Mouse (Mus musculus): ENCODE measurements at regions not wholly inside any gene's neighbourhood (a gene's known extent, or its start where the extent isn't known, plus 50 kb on each side); places are given as distances from the start of the nearest gene placed in this dataset.

DNA sequence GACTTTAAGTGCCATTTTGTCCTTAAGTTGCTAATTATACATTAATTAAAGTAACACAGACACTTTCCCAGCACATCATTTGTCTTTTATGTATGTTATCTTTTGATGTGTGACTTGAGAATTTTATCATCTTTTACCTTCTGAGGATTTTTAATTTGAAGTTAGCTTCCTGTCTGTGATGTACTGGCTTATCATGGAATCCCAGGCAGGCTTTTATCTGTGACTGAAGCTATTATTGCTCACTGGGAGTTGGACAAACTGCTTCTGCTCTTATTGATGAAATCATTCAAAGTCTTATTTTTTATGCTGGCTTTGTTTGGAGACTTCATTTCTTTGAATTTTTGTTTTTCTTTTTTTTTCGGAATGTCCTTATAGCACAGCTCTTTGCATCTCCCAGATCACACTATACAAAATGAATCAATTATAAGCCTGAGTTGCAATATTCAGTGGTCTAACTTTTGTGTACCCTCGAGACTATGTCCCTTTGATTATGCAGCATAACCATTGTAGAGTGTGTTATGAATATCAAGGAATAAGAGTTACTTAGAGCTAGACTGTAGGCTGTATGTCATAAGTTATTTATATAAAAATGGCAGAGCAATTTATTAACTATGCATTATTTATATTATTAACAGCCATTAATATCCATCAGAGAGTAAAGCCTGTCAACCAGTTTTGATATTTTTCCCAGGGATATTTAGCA, 494.1 kb downstream of the Hao1 start:
- H3K79me2 ChIP-seq (ENCODE audit: control insufficient read depth, insufficient read depth, low read length, poor library complexity): no peaks in the 10 kb centered on the region
- H3K4me1 ChIP-seq (ENCODE audit: control insufficient read depth in 1 of 2, insufficient read depth in 2 of 2, low read length in 2 of 2): peaks cover 3 to 14% of the 10 kb centered on the region in 2 experiments; a peak in 3 of 4 replicates
- H3K27me3 ChIP-seq (ENCODE audit: control insufficient read depth in 1 of 2, insufficient read depth in 2 of 2, low read length in 2 of 2): no peaks in the 10 kb centered on the region
- peak overlapping the region in 1 of 2 experiments; percentile 38; a peak in 1 of 4 replicates for H3K4me3 ChIP-seq (ENCODE audit: control insufficient read depth in 1 of 2, insufficient read depth in 1 of 2, low read depth in 2 of 2, low read length in 2 of 2)
- no peaks in the 10 kb centered on the region for H3K9me3 ChIP-seq (replicated peaks; ENCODE audit: insufficient read depth, low read length)
- H3K27ac ChIP-seq (ENCODE audit: control insufficient read depth, low read depth, low read length): no peak overlapping the region
- DNase-seq (ENCODE audit: low read depth, low spot score): peak; percentile 44
- H3K9ac ChIP-seq (ENCODE audit: control insufficient read depth, low read depth, low read length, poor library complexity, severe bottlenecking): no peak overlapping the region
- TF ChIP-seq TCF12 (IDR thresholded peaks at IDR 0.05; ENCODE audit: low read depth, low read length) (peak; percentile 97), JUND (IDR thresholded peaks at IDR 0.05; ENCODE audit: low read depth, low read length) (no peak), ZKSCAN1 (IDR thresholded peaks at IDR 0.05; ENCODE audit: low read depth, low read length) (no peak), CHD1 (IDR thresholded peaks at IDR 0.05; ENCODE audit: low read depth, low read length) (no peak), ETS1 (IDR thresholded peaks at IDR 0.05; ENCODE audit: low read depth, low read length) (peak; percentile 84), UBTF (IDR thresholded peaks at IDR 0.05; ENCODE audit: borderline replicate concordance, insufficient read depth, low read depth, low read length) (no peak), TAL1 (IDR thresholded peaks at IDR 0.05; ENCODE audit: low read length) (peak; percentile 16; the same call in 1 of the 2 replicates), MEF2A (IDR thresholded peaks at IDR 0.05; ENCODE audit: extremely low read depth, insufficient replicate concordance, low read depth, low read length, poor library complexity, severe bottlenecking) (peak; percentile 87; the same call in 1 of the 2 replicates), TBP (IDR thresholded peaks at IDR 0.05; ENCODE audit: low read depth, low read length) (no peak), SIN3A (IDR thresholded peaks at IDR 0.05; ENCODE audit: low read length) (peak; percentile 45; the same call in 1 of the 2 replicates), USF2 (IDR thresholded peaks at IDR 0.05; ENCODE audit: borderline replicate concordance in 1 of 2, insufficient read depth in 1 of 2, low read depth in 1 of 2, low read length in 2 of 2) (no peak), CHD2 (IDR thresholded peaks at IDR 0.05; ENCODE audit: low read length) (no peak), ZC3H11A (IDR thresholded peaks at IDR 0.05; ENCODE audit: low read depth, low read length) (0 out of 2 replicates have a peak, but pooled peaks have one; percentile 10), BHLHE40 (IDR thresholded peaks at IDR 0.05; ENCODE audit: borderline replicate concordance, low read depth, low read length) (0 out of 2 replicates have a peak, but pooled peaks have one; percentile 40), RAD21 (IDR thresholded peaks at IDR 0.05; ENCODE audit: low read depth, low read length) (no peak), ELF1 (IDR thresholded peaks at IDR 0.05; ENCODE audit: low read depth, low read length) (no peak), MXI1 (IDR thresholded peaks at IDR 0.05; ENCODE audit: low read depth, low read length) (no peak), RCOR1 (IDR thresholded peaks at IDR 0.05; ENCODE audit: low read depth, low read length) (peak; percentile 75), GATA1 (IDR thresholded peaks at IDR 0.05; ENCODE audit: low read depth, low read length) (peak; percentile 87), EP300 (IDR thresholded peaks at IDR 0.05; ENCODE audit: low read depth in 1 of 2, low read length in 2 of 2) (peak; percentile 83 to 92)
- H3K36me3 ChIP-seq (ENCODE audit: control insufficient read depth in 1 of 2, insufficient read depth in 2 of 2, low read length in 2 of 2): peaks cover 0 to 12% of the 10 kb centered on the region in 2 experiments; a peak in 2 of 4 replicates

Data from MEL (cell line).